8 mouse cellular contexts compared by ENCODE assay signal in the genomic region with DNA sequence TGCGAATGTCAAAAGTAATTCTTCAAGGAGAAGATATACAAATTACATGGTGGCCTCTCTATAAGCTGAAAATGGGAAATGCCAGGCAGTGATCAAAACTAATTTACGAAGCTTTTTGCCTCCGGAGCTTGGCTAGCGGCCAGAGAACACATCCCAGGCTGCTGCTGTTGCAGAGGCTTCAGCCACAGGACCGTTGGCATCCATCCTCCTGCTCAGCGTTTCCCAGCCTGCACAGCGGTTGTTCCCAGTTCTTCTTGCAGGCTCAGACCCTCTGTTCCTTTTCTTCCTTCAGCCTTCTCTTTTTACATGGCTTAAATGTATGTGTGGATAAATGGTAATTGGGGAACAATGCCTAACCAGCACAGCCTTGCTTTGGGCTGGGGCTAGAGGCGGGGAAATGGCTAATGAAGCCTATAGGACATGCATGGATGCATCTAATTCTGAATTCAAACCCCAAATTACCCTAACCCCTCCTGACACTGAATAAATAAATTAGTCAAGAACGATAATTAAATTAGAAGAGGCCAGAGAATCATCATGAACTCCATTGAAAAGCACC. TPM values are rescaled to one million over a fixed set of nuclear protein-coding genes. Genes with fewer than 3 reads are reported as not detected.
DNase-seq lines count a peak whose midpoint lies in the region; ATAC-seq lines count a peak whose summit lies in the region.

No protein-coding gene starts in this region.

- ATAC-seq in liver, embryonic 12.5 days: no peak
- ATAC-seq in forebrain, embryonic 15.5 days (replicated peaks): peak; percentile 85
- ATAC-seq in neural tube, embryonic 15.5 days (ENCODE audit: low FRiP score): peak; percentile 87
- ATAC-seq in CD4-positive, CD25-positive, alpha-beta regulatory T cell, adult 4 months: no peak

- H3K36me3 ChIP-seq in liver, embryonic 12.5 days: no peaks in the 10 kb centered on the region
- no peaks in the 10 kb centered on the region for H3K36me3 ChIP-seq in forebrain, embryonic 15.5 days
- H3K36me3 ChIP-seq in neural tube, embryonic 15.5 days: no peaks in the 10 kb centered on the region

- no peaks in the 10 kb centered on the region; the same call in 1 of the 2 replicates for H3K27me3 ChIP-seq in liver, embryonic 12.5 days (replicated peaks)
- H3K27me3 ChIP-seq in forebrain, embryonic 15.5 days: peaks cover 9% of the 10 kb centered on the region; the same call in 1 of the 2 replicates
- 0 out of 2 replicates have a peak, but pooled peaks cover 3% of the 10 kb centered on the region for H3K27me3 ChIP-seq in neural tube, embryonic 15.5 days (replicated peaks)

- no peaks in the 10 kb centered on the region for H3K9me3 ChIP-seq in liver, embryonic 12.5 days (replicated peaks)
- H3K9me3 ChIP-seq in forebrain, embryonic 15.5 days: no peaks in the 10 kb centered on the region
- H3K9me3 ChIP-seq in neural tube, embryonic 15.5 days (replicated peaks): no peaks in the 10 kb centered on the region

- 59% methylated on average over 9 of the region's 9 CpGs for WGBS in liver, embryonic 12.5 days (ENCODE audit: insufficient replicate concordance)
- WGBS in forebrain, embryonic 15.5 days: 3% methylated on average over 9 of the region's 9 CpGs
- WGBS in neural tube, embryonic 15.5 days: 11% methylated on average over 9 of the region's 9 CpGs

- H3K27ac ChIP-seq in liver, embryonic 12.5 days: no peak overlapping the region
- H3K27ac ChIP-seq in forebrain, embryonic 15.5 days (replicated peaks): peak overlapping the region; percentile 77
- peak overlapping the region; percentile 82 for H3K27ac ChIP-seq in neural tube, embryonic 15.5 days (replicated peaks)

- no peak overlapping the region for H3K4me2 ChIP-seq in liver, embryonic 12.5 days
- H3K4me2 ChIP-seq in forebrain, embryonic 15.5 days (replicated peaks): no peak overlapping the region
- no peak overlapping the region for H3K4me2 ChIP-seq in neural tube, embryonic 15.5 days

- H3K4me1 ChIP-seq in liver, embryonic 12.5 days: no peaks in the 10 kb centered on the region
- peaks cover 32% of the 10 kb centered on the region for H3K4me1 ChIP-seq in forebrain, embryonic 15.5 days
- H3K4me1 ChIP-seq in neural tube, embryonic 15.5 days: peaks cover 17% of the 10 kb centered on the region

- DNase-seq in liver: peak; percentile 18
- peak; percentile 78 to 86 for DNase-seq in adrenal gland, postnatal 36 days
- DNase-seq in kidney, postnatal 10 days: peak; percentile 68
- DNase-seq in spleen, adult 18-20 months: no peak

- H3K4me3 ChIP-seq in liver, embryonic 12.5 days: no peak overlapping the region
- no peak overlapping the region for H3K4me3 ChIP-seq in forebrain, embryonic 15.5 days
- no peak overlapping the region for H3K4me3 ChIP-seq in neural tube, embryonic 15.5 days (replicated peaks)

- H3K9ac ChIP-seq in liver, embryonic 12.5 days: no peak overlapping the region
- H3K9ac ChIP-seq in forebrain, embryonic 15.5 days (replicated peaks): no peak overlapping the region
- H3K9ac ChIP-seq in neural tube, embryonic 15.5 days (replicated peaks): no peak overlapping the region; the same call in 1 of the 2 replicates

RNA-seq across cellular contexts. Expression of gene Tnrc6a, which starts 54.9 kb away (rescaled TPM):
- 24.7 and 29.8 TPM in 2 replicates for polyA plus RNA-seq in liver, embryonic 12.5 days (2016; fragmentation: Nextera tagmentation; extraction: Ambion mirVana)
- 10 to 100 TPM; 39.9 to 45.8 TPM for total RNA-seq in adrenal gland, postnatal 36 days (2021)
- 52.7 and 54.7 TPM in 2 replicates for polyA plus RNA-seq in forebrain, embryonic 15.5 days (2015; fragmentation: Nextera tagmentation; extraction: Ambion mirVana)
- polyA plus RNA-seq in neural tube, embryonic 15.5 days (2015; fragmentation: Nextera tagmentation; extraction: Ambion mirVana): 51.6 and 53.7 TPM in 2 replicates
- 100 to 1,000 TPM in 1 of 2 experiments, 10 to 100 TPM in 1; 41.3 to 135 TPM for polyA plus RNA-seq in CD4-positive, CD25-positive, alpha-beta regulatory T cell, adult 4 months (2017; shearing (Covaris generic))

Comparison
In these comparisons a context has a peak if more than half of its experiments do, and no peak if none do; other contexts are left out.
1. DNase-seq: peak in liver (single experiment), adrenal gland, postnatal 36 days (2 of 2) and kidney, postnatal 10 days (single experiment); none in spleen, adult 18-20 months (0 of 2).
2. ATAC-seq: peak in forebrain, embryonic 15.5 days (single experiment) and neural tube, embryonic 15.5 days (single experiment); none in liver, embryonic 12.5 days (single experiment) and CD4-positive, CD25-positive, alpha-beta regulatory T cell, adult 4 months (single experiment).